Mouse (Mus musculus): ENCODE results near the gene Nr1i2. TPM values are rescaled to one million over a fixed set of nuclear protein-coding genes. Genes with fewer than 3 reads are reported as not detected.
A peak's percentile ranks its signal among the peaks of the same experiment; 100 is the strongest.
"Not testable (repeated sequence)": the region's sequence is repeated elsewhere in the genome, so short reads cannot be mapped to it uniquely, and the experiment has no call there.

Gene Nr1i2
- total RNA-seq, 2 experiments from 2014 or later = not detected

DNA sequence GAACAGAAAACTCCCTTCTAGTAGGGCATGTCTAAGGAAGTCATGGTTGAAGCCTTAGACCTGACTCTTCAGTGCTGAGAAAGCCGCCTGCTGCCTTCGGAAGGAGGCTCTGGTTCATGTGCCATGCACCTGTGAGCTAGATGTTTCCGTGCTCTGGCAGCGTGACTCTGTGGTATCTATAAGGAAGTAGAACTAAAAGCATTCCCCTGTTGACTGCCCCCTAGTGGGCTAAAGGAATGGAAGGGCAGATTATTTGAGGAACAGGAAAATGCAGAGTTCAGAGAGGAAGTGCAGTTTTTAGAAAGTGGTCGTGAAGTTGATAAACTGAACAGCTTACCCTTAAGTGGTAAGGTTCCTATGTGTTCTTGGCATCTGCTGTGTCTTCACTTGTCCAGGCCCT, 54.9 kb downstream of the Nr1i2 start:
- Histone ChIP-seq H3K27ac (no peak overlapping the region), H3K4me3 (no peak overlapping the region)
- DNase-seq (ENCODE audit: low spot score in 2 of 2) = peak; percentile 17 to 37
- TF ChIP-seq CTCF (conservative IDR thresholded peaks at IDR 0.05) = peak; percentile 84

DNA sequence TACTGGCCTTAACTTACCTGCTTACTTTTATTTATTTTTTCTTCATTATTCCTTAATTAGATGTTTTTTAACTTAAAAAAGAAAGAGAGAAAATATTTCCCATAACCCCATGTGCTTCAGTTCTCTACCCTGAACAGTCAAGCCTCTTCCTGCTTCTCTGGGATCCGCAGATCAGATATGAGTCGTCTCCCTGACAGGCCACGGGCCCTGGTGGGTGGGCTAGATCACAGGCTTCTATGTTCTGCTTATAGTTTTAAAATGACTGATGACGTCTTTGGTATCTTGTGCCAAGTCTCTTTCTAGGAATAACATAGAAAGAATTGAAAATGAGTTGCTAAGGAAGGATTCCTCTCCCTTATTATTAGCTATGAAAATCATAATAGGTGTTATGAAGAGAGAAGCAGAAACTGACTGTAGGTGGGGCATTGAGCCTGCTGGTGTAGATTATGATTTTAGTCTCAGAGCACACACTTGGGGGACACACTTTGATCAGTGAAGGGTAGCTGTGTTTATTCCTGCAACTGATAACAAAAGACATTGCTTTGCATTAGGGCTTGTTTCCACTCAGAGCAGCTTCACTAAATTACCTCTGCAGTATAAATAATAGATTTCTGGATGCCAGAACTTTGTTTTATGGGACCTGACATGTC, 57.6 kb downstream of the Nr1i2 start:
- no peak overlapping the region for H3K27ac ChIP-seq
- no peak for TF ChIP-seq CTCF (conservative IDR thresholded peaks at IDR 0.05)

DNA sequence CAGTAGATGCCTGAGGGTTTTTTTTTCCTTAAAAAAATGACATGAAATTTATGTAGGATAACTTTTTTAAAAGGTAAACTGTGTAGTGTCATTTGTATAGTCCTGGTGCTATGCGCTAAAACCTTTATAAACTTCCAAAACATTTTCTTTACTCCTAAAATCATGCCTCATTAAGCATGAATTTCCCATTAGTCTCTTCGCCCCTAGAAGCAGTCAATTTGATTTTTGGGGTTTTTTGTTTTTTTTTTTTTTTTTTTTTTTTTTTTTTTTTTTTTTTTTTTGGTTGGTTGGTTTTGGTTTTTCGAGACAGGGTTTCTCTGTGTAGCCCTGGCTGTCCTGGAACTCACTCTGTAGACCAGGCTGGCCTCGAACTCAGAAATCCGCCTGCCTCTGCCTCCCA, 72.1 kb downstream of the Nr1i2 start:
- H3K4me3 ChIP-seq; H3K27ac ChIP-seq; DNase-seq (ENCODE audit: low spot score in 2 of 2): not testable (repeated sequence)

More for the DNA sequence above, 57.6 kb downstream of the Nr1i2 start:
- H3K4me3 ChIP-seq = no peak overlapping the region
- no peak for DNase-seq (ENCODE audit: low spot score in 2 of 2)

DNA sequence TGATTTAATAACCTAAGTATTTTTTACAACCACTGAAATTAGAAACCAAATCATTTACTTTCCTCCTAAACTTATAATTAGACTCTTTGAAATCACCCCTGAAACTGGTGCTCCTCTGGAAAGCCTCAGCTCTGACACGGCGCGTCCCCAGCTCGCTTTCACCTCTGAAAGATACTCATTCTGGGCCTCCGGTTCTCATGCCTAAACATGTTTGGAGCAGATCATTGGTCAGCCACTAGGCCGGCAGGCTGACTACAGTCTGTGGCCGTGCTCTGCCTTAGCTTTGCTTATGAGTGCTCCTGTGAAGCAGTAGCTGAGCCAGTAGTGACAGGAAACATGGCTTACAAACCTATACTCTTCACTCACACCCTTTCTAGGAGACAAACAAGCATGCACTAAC, 89.4 kb downstream of the Nr1i2 start:
- TF ChIP-seq CTCF (conservative IDR thresholded peaks at IDR 0.05) = no peak
- no peak for DNase-seq (ENCODE audit: low spot score in 2 of 2)
- Histone ChIP-seq H3K27ac (no peak overlapping the region), H3K4me3 (no peak overlapping the region)

Other genes with a start within 250 kb of the Nr1i2 start
- gene Gsk3b, start 205.8 kb downstream of the Nr1i2 start, total RNA-seq (2021) = 100 to 1,000 TPM; 152 to 153 TPM
- 1 to 10 TPM; 1.1 to 1.3 TPM for gene Maats1, start 47.3 kb upstream of the Nr1i2 start, total RNA-seq (2021)
- 100 to 1,000 TPM; 123 to 126 TPM for gene Cox17, start 52.2 kb upstream of the Nr1i2 start, total RNA-seq (2021)
- not detected for gene Gm21987, start 52.2 kb upstream of the Nr1i2 start, total RNA-seq (2021)
- gene Popdc2, start 67.4 kb upstream of the Nr1i2 start, total RNA-seq (2021) = under 1 TPM; 0.44 to 0.49 TPM
- gene Pla1a, start 138.3 kb upstream of the Nr1i2 start, total RNA-seq (2021) = under 1 TPM; 0.76 to 0.97 TPM
- gene Adprh, start 157.9 kb upstream of the Nr1i2 start, total RNA-seq (2021) = 10 to 100 TPM; 55.4 to 55.5 TPM
- gene Cd80, start 160.7 kb upstream of the Nr1i2 start, total RNA-seq (2021) = under 1 TPM; 0.15 to 0.69 TPM
- gene Timmdc1, start 227.8 kb upstream of the Nr1i2 start, total RNA-seq (2021) = 10 to 100 TPM; 28.4 to 30.9 TPM